Mouse (Mus musculus): ENCODE measurements at regions not wholly inside any gene's neighbourhood (a gene's known extent, or its start where the extent isn't known, plus 50 kb on each side); places are given as distances from the start of the nearest gene placed in this dataset.

GRCm38 (mm10) chr13:84758568-84758900, 430.7 kb upstream of the Ccnh start:
- peak; percentile 85 for TF ChIP-seq CTCF (IDR thresholded peaks at IDR 0.05)
- no peak for TF ChIP-seq EP300 (IDR thresholded peaks at IDR 0.05)
